ENCODE assay signal across 8 mouse cellular contexts in the genomic region with DNA sequence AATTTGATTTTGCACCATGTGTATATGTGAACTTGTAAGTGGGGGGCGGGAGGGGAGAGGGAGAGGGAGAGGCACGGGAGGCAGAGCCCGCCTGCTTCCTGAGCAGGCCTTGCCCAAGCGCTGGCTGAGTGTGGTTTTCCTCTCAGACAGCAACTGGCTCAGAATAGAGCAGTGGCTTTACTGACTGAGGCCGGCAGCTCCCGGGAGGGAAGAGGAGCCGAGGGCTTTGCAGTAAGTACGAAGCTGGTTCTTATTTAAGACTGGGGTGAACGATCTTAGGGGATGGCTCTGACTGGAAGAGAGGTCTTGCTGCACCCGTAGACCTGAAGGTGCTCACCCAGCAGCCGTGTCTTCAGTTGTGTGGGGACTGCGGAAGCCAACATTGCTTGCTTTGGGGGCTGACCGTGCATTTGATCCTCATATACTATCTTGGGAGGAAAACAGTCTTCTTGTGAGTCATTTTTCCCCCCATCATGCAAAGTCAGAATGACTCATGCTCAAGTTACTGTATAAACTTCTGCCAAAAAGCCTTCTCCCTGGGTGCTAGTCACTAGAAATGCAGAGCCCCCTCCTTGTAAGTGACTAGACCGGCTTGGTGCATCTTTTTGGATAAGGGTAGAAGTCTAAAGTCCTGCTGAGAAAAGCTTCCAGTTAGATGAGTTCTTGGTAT. TPM values are rescaled to one million over a fixed set of nuclear protein-coding genes. Genes with fewer than 3 reads are reported as not detected.
DNase-seq lines count a peak whose midpoint lies in the region; ATAC-seq and TF ChIP-seq lines count a peak whose summit lies in the region.

No protein-coding gene starts in this region.

- ATAC-seq in heart, embryonic 15.5 days (replicated peaks; ENCODE audit: insufficient number of reproducible peaks, insufficient read depth, low FRiP score, low read depth): peak; percentile 62
- peak; percentile 72 for ATAC-seq in liver, embryonic 13.5 days (ENCODE audit: low read depth)

- intact Hi-C loops in gastrocnemius, adult 2 months (cut with DNase I): no loop called here
- intact Hi-C loops in gastrocnemius, postnatal 36 days (cut with DNase I): no loop called here

- peak overlapping the region; percentile 80 for H3K27ac ChIP-seq in gastrocnemius, adult 2 months
- H3K27ac ChIP-seq in heart, embryonic 15.5 days: peak overlapping the region; percentile 82
- peak overlapping the region; percentile 89 for H3K27ac ChIP-seq in liver, embryonic 13.5 days

- DNase-seq in gastrocnemius, adult 2 months: peak; percentile 52
- DNase-seq in gastrocnemius, postnatal 36 days: no peak
- peak; percentile 72 for DNase-seq in A20 (ENCODE audit: low read depth, low spot score)
- peak; percentile 63 for DNase-seq in c-Kit-positive CD71-negative TER-119-negative erythroid progenitor cells, embryonic 14.5 days (ENCODE audit: low read depth)
- peak; percentile 36 for DNase-seq in liver, embryonic 13.5 days
- peak; percentile 50 to 66 for DNase-seq in right cerebral cortex, postnatal 36 days (ENCODE audit: low spot score in 2 of 2)
- no peak for DNase-seq in layer of hippocampus, postnatal 14 days (ENCODE audit: low spot score in 2 of 2)

- H3K4me1 ChIP-seq in heart, embryonic 15.5 days (replicated peaks): peaks cover 18% of the 10 kb centered on the region
- H3K4me1 ChIP-seq in liver, embryonic 13.5 days (replicated peaks): peaks cover 57% of the 10 kb centered on the region

- no peaks in the 10 kb centered on the region for H3K9me3 ChIP-seq in heart, embryonic 15.5 days (replicated peaks)
- no peaks in the 10 kb centered on the region for H3K9me3 ChIP-seq in liver, embryonic 13.5 days (replicated peaks)

- no peaks in the 10 kb centered on the region for H3K36me3 ChIP-seq in heart, embryonic 15.5 days
- peaks cover 7% of the 10 kb centered on the region; the same call in 1 of the 2 replicates for H3K36me3 ChIP-seq in liver, embryonic 13.5 days

- H3K27me3 ChIP-seq in heart, embryonic 15.5 days: no peaks in the 10 kb centered on the region
- no peaks in the 10 kb centered on the region for H3K27me3 ChIP-seq in liver, embryonic 13.5 days

- peak overlapping the region; percentile 43 for H3K4me2 ChIP-seq in heart, embryonic 15.5 days
- peak overlapping the region; percentile 67 for H3K4me2 ChIP-seq in liver, embryonic 13.5 days

- no peak for TF ChIP-seq CTCF in gastrocnemius, adult 2 months (IDR thresholded peaks at IDR 0.05)

- H3K9ac ChIP-seq in heart, embryonic 15.5 days: 0 out of 2 replicates have a peak overlapping the region, but pooled peaks have one; percentile 12
- H3K9ac ChIP-seq in liver, embryonic 13.5 days: peak overlapping the region; percentile 64

- WGBS in heart, embryonic 15.5 days: 28% methylated on average over 14 of the region's 14 CpGs
- WGBS in liver, embryonic 13.5 days (ENCODE audit: insufficient replicate concordance): 9% methylated on average over 14 of the region's 14 CpGs

- peak overlapping the region; percentile 61 for H3K4me3 ChIP-seq in gastrocnemius, adult 2 months
- peak overlapping the region; percentile 14; the same call in 1 of the 2 replicates for H3K4me3 ChIP-seq in heart, embryonic 15.5 days
- peak overlapping the region; percentile 47 for H3K4me3 ChIP-seq in liver, embryonic 13.5 days (replicated peaks)

RNA-seq across cellular contexts. Expression of gene Specc1, which starts 48.8 kb away (rescaled TPM):
- total RNA-seq in gastrocnemius, adult 2 months (2021): 1 to 10 TPM; 1.5 to 2.3 TPM
- total RNA-seq in gastrocnemius, postnatal 36 days (2021): 1 to 10 TPM; 1.9 to 2.3 TPM
- 11.1 and 12.9 TPM in 2 replicates for polyA plus RNA-seq in heart, embryonic 15.5 days (2015; fragmentation: Nextera tagmentation; extraction: Ambion mirVana)
- 41.3 and 45.5 TPM in 2 replicates for polyA plus RNA-seq in liver, embryonic 13.5 days (2015; fragmentation: Nextera tagmentation; extraction: Ambion mirVana)
- total RNA-seq in layer of hippocampus, postnatal 14 days (2021): 10 to 100 TPM; 66.1 to 69.8 TPM

Comparison
In these comparisons a context has a peak if more than half of its experiments do, and no peak if none do; other contexts are left out.
1. DNase-seq: peak in gastrocnemius, adult 2 months (single experiment), A20 (single experiment), c-Kit-positive CD71-negative TER-119-negative erythroid progenitor cells, embryonic 14.5 days (single experiment), liver, embryonic 13.5 days (single experiment) and right cerebral cortex, postnatal 36 days (2 of 2); none in gastrocnemius, postnatal 36 days (0 of 2) and layer of hippocampus, postnatal 14 days (0 of 2).
2. RNA of gene Specc1, which starts 48.8 kb away (total RNA-seq): 66.1 to 69.8 TPM in layer of hippocampus, postnatal 14 days; 1.9 to 2.3 TPM in gastrocnemius, postnatal 36 days and 1.5 to 2.3 TPM in gastrocnemius, adult 2 months; every median in the first group is over 10 times any median in the second.
3. Peak in every context shown above with its lines, with median percentiles within 50 percentile points of each other: H3K27ac ChIP-seq and H3K4me3 ChIP-seq.